Mouse (Mus musculus) cerebellum, adult 18-20 months (tissue): Measurements from ENCODE around the gene Ncam2.
A peak's percentile ranks its signal among the peaks of the same experiment; 100 is the strongest.

ENCODE experiments used
- DNase-seq, 2 experiments: peaks; one replicate each; pipeline ENCODE4 v3.0.0; 2021

Gene Ncam2

GRCm38 (mm10) chr16:81200201-81201071 lies at the start of gene Ncam2:
TSS of gene Ncam2 (plus strand) at chr16:81200697.
- DNase-seq, result peak; percentile 68 to 84

DNA sequence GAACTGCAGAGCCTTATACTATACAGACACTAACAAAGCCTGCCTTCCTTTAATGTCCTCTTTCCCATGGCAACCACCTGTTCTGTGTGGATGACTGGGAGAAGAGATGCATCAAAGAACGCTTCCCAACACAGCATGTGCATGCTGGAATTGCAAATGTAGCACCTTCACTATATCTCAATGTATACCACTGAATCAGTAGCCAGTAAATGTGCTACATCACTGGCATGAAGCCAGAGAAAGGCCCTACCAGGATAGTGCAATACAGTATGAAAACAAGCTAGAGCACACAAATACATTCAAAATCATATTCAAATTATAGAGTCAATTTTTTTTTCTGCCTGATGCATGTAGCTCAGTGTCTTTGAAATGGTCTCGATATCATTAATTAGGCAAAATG lies 29.7 kb upstream of the Ncam2 start:
- DNase-seq, result no peak

DNA sequence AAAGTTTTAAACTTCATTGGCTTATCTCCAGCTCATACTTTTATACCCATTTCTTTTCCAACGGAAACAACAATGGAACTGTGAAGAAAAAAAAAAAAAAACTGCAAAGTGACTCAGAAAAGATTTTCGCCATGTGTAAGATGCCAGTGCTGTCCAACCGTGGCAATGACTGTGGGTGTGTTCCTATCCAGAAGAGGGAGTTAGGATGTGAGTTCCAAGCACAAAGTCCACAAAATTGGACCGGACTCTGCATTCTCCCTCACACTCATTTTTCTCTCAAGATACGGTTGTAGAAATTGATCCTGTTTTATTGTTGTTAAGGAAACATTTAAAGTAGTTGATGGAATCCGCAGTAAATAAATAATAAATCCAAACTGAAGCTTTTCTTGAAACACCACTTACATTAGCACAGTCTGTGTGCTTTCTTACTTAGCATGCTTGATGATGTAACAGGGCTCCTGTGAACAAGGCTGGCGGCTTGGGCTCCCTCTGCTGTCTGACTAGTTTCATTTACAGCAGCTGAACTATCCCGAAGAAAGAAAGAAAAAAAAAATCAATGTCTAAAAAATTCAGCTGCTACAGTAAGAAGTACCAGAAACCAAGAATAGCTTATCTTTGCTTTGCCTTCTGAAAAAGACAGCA lies 25.1 kb upstream of the Ncam2 start:
- peak; percentile 25 to 33 for DNase-seq

DNA sequence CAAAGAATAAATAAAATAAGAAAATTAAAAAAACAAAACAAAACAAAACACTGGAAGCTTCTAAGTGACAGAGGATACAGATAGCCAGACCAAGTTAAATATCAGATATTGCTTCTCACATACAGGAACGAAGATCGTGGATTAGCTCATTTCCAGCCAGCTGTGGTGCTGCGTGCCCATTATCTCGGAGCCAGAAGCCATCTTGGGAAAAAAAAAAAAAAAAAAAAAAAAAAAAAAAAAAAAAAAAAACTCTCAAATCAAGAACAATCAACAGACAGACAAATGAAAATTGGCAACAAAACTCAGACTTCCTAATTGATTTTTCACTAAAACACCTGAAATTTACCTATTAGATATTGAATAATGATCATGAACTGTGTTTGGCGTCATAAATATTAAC lies 20.7 kb upstream of the Ncam2 start:
- DNase-seq, result no peak

- peak; percentile 24 to 43 for DNase-seq
Observed at GRCm38 (mm10) chr16:81187579-81188179, 12.8 kb upstream of the Ncam2 start.

GRCm38 (mm10) chr16:81191621-81192020 lies 8.9 kb upstream of the Ncam2 start:
- DNase-seq, result no peak

- DNase-seq, result no peak
Observed at GRCm38 (mm10) chr16:81192607-81193006, 7.9 kb upstream of the Ncam2 start.

DNA sequence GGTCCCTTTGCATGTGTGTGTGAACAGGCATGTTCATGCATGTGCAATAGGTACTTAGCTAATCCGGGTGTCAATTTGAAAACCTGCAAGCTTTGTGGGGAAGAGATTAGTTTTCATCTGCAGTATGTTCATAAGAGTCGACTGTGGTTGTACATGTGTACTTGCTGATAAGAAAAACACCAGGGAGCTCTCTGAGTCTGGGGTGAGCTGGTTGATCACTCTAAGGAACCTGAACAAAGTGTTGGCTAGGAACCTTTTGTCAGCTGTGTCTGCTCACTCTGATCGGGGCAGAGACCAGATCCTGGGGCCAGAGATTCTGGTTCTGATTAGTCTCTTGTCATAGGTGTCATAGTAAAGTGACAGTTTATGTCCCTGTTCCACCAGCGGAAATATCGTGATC lies 1.0 kb upstream of the Ncam2 start:
- no peak for DNase-seq

- no peak for DNase-seq
Observed at GRCm38 (mm10) chr16:81201471-81201870, 974 bp downstream of the Ncam2 start.

- peak; percentile 65 to 77 for DNase-seq
Observed at GRCm38 (mm10) chr16:81201992-81202391, 1.5 kb downstream of the Ncam2 start.

DNA sequence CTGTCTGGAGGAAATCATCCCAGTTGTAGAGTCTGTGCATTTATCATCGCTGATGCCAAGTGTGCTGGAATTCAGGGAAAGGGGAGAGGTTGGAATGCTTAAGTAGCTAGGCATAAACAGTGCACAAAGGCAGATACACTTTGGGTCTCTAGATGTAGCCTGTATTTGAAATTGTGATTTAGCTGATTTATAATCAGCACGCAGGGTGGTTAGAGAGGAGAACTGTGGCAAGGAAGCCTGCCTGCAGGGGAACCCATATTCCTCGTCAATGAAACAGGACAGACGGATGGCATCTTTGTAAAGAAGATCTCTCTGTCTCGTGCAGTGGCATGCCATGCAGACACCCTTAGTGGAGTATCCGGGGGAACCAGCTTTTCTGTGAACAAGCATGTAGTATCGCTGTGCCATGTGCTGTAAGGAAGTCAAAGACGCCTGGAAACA lies 2.2 kb downstream of the Ncam2 start:
- DNase-seq, result peak; percentile 13 to 37

DNA sequence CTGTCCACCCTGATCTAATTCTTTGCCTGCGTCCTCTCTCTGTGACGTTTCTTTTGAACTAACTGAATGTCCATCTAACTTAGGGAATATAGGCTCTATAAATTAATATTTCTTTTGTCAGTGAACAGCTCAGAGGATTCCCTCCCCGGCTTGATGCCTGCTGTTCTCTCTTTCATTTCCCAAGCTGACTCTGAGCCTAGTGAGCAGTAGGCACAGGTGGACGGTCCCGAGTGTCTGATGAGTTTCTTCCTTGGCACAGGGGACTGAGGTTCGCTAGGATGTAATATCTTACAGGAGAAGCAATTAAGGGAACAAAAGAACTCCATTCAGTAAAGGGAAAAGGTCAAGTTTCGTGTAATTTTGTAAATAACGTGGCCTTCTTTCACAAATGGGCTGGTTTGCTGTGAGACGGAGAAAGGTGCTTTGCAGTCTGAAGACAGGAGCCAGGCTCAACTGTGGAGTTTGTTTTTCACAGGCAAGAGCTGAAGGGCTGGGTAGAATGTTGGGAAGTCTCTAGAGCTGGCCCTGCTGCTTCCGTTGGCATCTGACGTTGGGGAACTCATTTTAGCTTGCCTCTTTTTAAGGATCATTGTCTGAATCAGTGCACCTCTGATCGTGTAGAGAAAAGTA lies 4.0 kb downstream of the Ncam2 start:
- DNase-seq, result peak; percentile 23 to 31

GRCm38 (mm10) chr16:81221176-81221575 lies 20.7 kb downstream of the Ncam2 start:
- DNase-seq, result no peak

GRCm38 (mm10) chr16:81223841-81224240 lies 23.3 kb downstream of the Ncam2 start:
- no peak for DNase-seq

- no peak for DNase-seq
Observed at GRCm38 (mm10) chr16:81224253-81224652, 23.8 kb downstream of the Ncam2 start.

DNA sequence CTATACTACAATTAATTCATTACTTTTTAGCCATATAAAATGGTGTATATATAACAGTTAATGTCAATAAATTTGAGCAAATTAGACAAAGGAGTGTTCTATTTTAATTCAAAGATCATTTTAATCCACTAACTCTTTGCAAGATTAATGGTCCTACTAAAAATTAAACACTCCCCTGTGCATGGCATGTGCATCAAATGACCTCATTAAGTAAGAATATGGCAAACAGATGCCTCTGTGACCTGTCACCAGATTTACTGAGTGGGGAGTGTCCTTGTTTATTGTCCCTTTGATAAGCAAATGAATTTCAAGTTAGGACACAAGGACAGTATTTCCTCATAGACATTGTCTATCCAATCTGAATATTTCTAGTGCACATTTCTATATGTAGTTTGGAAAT lies 54.4 kb downstream of the Ncam2 start:
- no peak for DNase-seq

- no peak for DNase-seq
Observed at GRCm38 (mm10) chr16:81260429-81260828, 59.9 kb downstream of the Ncam2 start.

GRCm38 (mm10) chr16:81273597-81274360 lies 73.3 kb downstream of the Ncam2 start:
- no peak for DNase-seq

DNA sequence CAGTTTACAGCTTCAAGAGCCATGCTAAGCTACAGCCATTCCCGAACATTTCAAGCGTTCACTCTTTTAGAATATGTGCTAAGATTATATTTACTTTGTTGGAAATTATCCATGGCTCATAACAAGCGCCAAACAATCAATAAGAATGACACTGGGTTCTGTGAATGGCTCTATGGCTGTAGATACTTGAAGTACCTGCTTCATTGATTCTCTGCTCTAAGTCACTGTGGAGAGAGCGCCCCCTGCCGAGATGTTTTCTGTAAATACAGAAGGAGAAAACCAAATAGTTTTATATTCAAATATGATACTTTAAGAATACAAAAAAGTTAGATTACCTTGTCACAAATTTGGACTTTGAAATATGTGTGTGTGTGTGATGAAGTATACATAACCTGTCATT lies 83.7 kb downstream of the Ncam2 start:
- DNase-seq, result peak; percentile 54 to 67

DNA sequence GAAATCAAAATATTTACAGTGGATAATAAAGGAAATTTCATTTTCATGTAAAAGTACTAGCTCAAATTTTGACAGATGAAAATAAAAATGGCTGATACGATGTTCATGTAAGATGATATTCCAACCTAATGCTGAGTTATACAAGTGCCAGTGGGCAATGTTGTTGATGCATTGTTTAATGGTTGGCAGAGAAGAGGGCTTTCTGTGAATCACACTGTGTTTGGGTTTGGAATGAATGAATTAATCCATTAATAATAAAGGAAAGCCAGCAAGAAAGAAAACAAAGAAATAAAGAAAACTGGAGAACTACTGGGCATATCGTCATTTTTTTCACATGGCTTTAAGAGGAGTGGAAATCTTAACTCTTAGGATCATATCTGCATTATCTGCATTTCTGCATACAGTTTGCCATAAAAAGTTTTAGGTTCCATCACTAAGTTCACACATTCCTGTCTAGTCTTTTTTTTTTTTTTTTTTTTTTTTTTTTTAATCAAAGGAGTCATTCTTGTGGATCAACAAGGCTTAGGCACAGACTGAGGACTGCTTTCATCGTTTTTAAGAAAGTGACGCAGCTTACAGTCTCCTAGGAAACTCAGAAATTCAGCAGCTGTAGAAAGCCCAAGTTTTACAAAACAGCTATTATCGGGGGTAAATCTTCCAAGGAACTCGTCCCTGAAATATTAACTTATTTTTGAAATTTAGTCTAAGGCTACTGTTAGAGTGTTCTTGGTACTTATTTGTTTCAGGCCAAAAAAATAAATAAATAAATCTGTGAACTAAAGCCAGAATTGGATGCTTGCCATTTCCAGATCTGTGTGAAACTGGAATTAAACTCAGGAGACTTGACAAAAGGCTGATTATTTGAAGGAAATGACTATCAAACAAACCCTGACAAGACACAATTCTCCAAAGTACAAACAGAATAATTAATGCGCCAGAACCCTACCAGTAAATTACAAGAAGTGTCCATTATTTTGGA lies 84.7 kb downstream of the Ncam2 start:
- no peak for DNase-seq

GRCm38 (mm10) chr16:81285882-81286281 lies 85.4 kb downstream of the Ncam2 start:
- DNase-seq, result no peak
